Mouse (Mus musculus) kidney, postnatal 0 days (tissue): ENCODE results near the gene 5730522E02Rik. TPM values are rescaled to one million over a fixed set of nuclear protein-coding genes. Genes with fewer than 3 reads are reported as not detected.

Source experiments
- ATAC-seq: fragments of 200-750 bp; cut with Nextera tagmentation; replicated peaks from 2 replicates; pipeline ENCODE4 v1.8.0; 2017; ENCODE audit warnings: low read depth, moderate number of reproducible peaks, moderate TSS enrichment, moderate library complexity; ENCODE audit not compliant: low FRiP score
- DNase-seq: peaks from one replicate; pipeline ENCODE4 v3.0.0-alpha.2; 2016; ENCODE audit warnings: low spot score
- H3K27ac ChIP-seq: fragments of 300-500 bp; sonication (generic); 2 replicates; pipeline ENCODE4 v1.5.1; 2014; ENCODE audit warnings: mild to moderate bottlenecking
- H3K27me3 ChIP-seq: fragments of 300-500 bp; sonication (generic); 2 replicates; pipeline ENCODE4 v1.6.1; 2014; ENCODE audit warnings: low read length, mixed read lengths; ENCODE audit not compliant: insufficient read depth
- H3K36me3 ChIP-seq: fragments of 300-500 bp; sonication (generic); 2 replicates; pipeline ENCODE4 v1.6.1; 2014; ENCODE audit warnings: low read length, mixed read lengths; ENCODE audit not compliant: insufficient read depth
- H3K4me1 ChIP-seq: fragments of 300-500 bp; sonication (generic); replicated peaks from 2 replicates; pipeline ENCODE4 v1.6.1; 2014; ENCODE audit warnings: antibody characterized with exemption, low read length, mixed read lengths; ENCODE audit not compliant: insufficient read depth
- H3K4me2 ChIP-seq: fragments of 300-500 bp; sonication (generic); 2 replicates; pipeline ENCODE4 v1.6.1; 2014; ENCODE audit warnings: mild to moderate bottlenecking, low read length, moderate library complexity, mixed read lengths
- H3K4me3 ChIP-seq: fragments of 300-500 bp; sonication (generic); replicated peaks from 2 replicates; pipeline ENCODE4 v1.5.1; 2014; ENCODE audit warnings: low read depth, low read length
- H3K9ac ChIP-seq: fragments of 300-500 bp; sonication (generic); 2 replicates; pipeline ENCODE4 v1.6.1; 2014; ENCODE audit warnings: low read depth, low read length
- H3K9me3 ChIP-seq: fragments of 300-500 bp; sonication (generic); replicated peaks from 2 replicates; pipeline ENCODE4 v1.6.1; 2016; ENCODE audit warnings: low read length, inconsistent platforms, mixed read lengths
- CTCF ChIP-seq: IDR thresholded peaks from 2 replicates; pipeline ENCODE4 v1.5.1; 2016; ENCODE audit warnings: antibody characterized with exemption, low read depth, mild to moderate bottlenecking, moderate library complexity
- WGBS: fragments of 180-500 bp; shearing (Covaris S2); extraction: QIAGEN DNeasy Blood & Tissue Kit; methylation state at CpG from one replicate; pipeline ENCODE4 v1.1.7; 2014; 5-methylcytosine and 5-hydroxymethylcytosine counted together
- polyA plus RNA-seq: library from polyadenylated mRNA; unstranded; fragments of >200 nt; fragmentation: Nextera tagmentation; extraction: Ambion mirVana; gene quantifications from 2 replicates; pipeline ENCODE4 v1.2.1, GENCODE M21; 2015

5730522E02Rik gene
- polyA plus RNA-seq, 1 experiment from 2014 or later = 1.7 TPM

GRCm38 (mm10) chr11:25838451-25838850 lies 372.1 kb downstream of the 5730522E02Rik start:
- ATAC-seq = no peak
- no peak for TF ChIP-seq CTCF
- Histone ChIP-seq H3K4me2 (no peak overlapping the region), H3K27ac (no peak overlapping the region), H3K9me3 (no peaks in the 10 kb centered on the region), H3K27me3 (no peaks in the 10 kb centered on the region), H3K4me1 (no peaks in the 10 kb centered on the region), H3K4me3 (no peak overlapping the region), H3K9ac (no peak overlapping the region), H3K36me3 (no peaks in the 10 kb centered on the region)
- WGBS = 87% methylated on average over 1 of the region's 1 CpGs
- no peak for DNase-seq

GRCm38 (mm10) chr11:25819789-25820188 lies 390.8 kb downstream of the 5730522E02Rik start:
- no peaks in the 10 kb centered on the region for H3K36me3 ChIP-seq
- TF ChIP-seq CTCF = no peak
- no peak for DNase-seq
- no peak overlapping the region for H3K4me2 ChIP-seq
- no peak for ATAC-seq
- no peak overlapping the region for H3K9ac ChIP-seq
- no peaks in the 10 kb centered on the region for H3K4me1 ChIP-seq
- H3K4me3 ChIP-seq = no peak overlapping the region
- no peaks in the 10 kb centered on the region for H3K9me3 ChIP-seq
- H3K27me3 ChIP-seq = no peaks in the 10 kb centered on the region
- H3K27ac ChIP-seq = no peak overlapping the region

GRCm38 (mm10) chr11:25813446-25813845 lies 397.1 kb downstream of the 5730522E02Rik start:
- H3K9me3 ChIP-seq = no peaks in the 10 kb centered on the region
- H3K4me3 ChIP-seq = no peak overlapping the region
- H3K9ac ChIP-seq = no peak overlapping the region
- WGBS = 90% methylated on average over 2 of the region's 2 CpGs
- no peak overlapping the region for H3K4me2 ChIP-seq
- no peak overlapping the region for H3K27ac ChIP-seq
- DNase-seq (no peak), ATAC-seq (no peak)
- no peaks in the 10 kb centered on the region for H3K4me1 ChIP-seq
- no peak for TF ChIP-seq CTCF
- no peaks in the 10 kb centered on the region for H3K27me3 ChIP-seq
- no peaks in the 10 kb centered on the region for H3K36me3 ChIP-seq

- Histone ChIP-seq H3K9me3 (no peaks in the 10 kb centered on the region), H3K27me3 (no peaks in the 10 kb centered on the region), H3K36me3 (no peaks in the 10 kb centered on the region), H3K4me1 (no peaks in the 10 kb centered on the region), H3K9ac (no peak overlapping the region), H3K27ac (no peak overlapping the region), H3K4me2 (no peak overlapping the region), H3K4me3 (no peak overlapping the region)
- no peak for TF ChIP-seq CTCF
- ATAC-seq = no peak
- 88% methylated on average over 1 of the region's 1 CpGs for WGBS
- no peak for DNase-seq
These were observed 422.9 kb downstream of the 5730522E02Rik start for GRCm38 (mm10) chr11:25787691-25788090.

GRCm38 (mm10) chr11:25772231-25772630 lies 438.3 kb downstream of the 5730522E02Rik start:
- Histone ChIP-seq H3K4me1 (no peaks in the 10 kb centered on the region), H3K4me3 (no peak overlapping the region), H3K9me3 (no peaks in the 10 kb centered on the region), H3K4me2 (no peak overlapping the region), H3K36me3 (no peaks in the 10 kb centered on the region), H3K9ac (no peak overlapping the region), H3K27me3 (no peaks in the 10 kb centered on the region), H3K27ac (no peak overlapping the region)
- no peak for TF ChIP-seq CTCF
- DNase-seq = no peak
- no peak for ATAC-seq
- WGBS = 84% methylated on average over 1 of the region's 1 CpGs

GRCm38 (mm10) chr11:25770991-25771568 lies 439.5 kb downstream of the 5730522E02Rik start:
- H3K4me1 ChIP-seq = no peaks in the 10 kb centered on the region
- H3K9me3 ChIP-seq = no peaks in the 10 kb centered on the region

More at GRCm38 (mm10) chr11:25770991-25771568, 439.5 kb downstream of the 5730522E02Rik start:
- no peak overlapping the region for H3K4me2 ChIP-seq
- 41% methylated on average over 3 of the region's 3 CpGs for WGBS
- ATAC-seq (no peak), DNase-seq (no peak)
- H3K27ac ChIP-seq = no peak overlapping the region
- no peak overlapping the region for H3K4me3 ChIP-seq
- H3K9ac ChIP-seq = no peak overlapping the region
- H3K36me3 ChIP-seq = no peaks in the 10 kb centered on the region
- no peak for TF ChIP-seq CTCF
- no peaks in the 10 kb centered on the region for H3K27me3 ChIP-seq
